Mouse (Mus musculus) heart, adult 8-10 months (tissue): ENCODE measurements around the gene Psd. TPM values are rescaled to one million over a fixed set of nuclear protein-coding genes. Genes with fewer than 3 reads are reported as not detected.
A peak's percentile ranks its signal among the peaks of the same experiment; 100 is the strongest.

Experiments
- DNase-seq: peaks from one replicate; pipeline ENCODE4 v3.0.0; 2022; ENCODE audit warnings: low spot score
- total RNA-seq, 4 experiments: library from RNA; stranded (reverse); gene quantifications; 2 replicates each; pipeline ENCODE4 v1.2.4; 2022

Psd gene
- total RNA-seq, 4 experiments from 2014 or later: 0.35 to 0.86 (median 0.53) TPM

- no peak for DNase-seq
Observed at GRCm38 (mm10) chr19:46338942-46339286, 12.0 kb upstream of the Psd start.

- peak; percentile 99 for DNase-seq
Observed at GRCm38 (mm10) chr19:46338331-46338936, 11.5 kb upstream of the Psd start, which contains the start of gene Cuedc2. Gene Cuedc2, minus strand, starts transcription at chr19:46338702.

- no peak for DNase-seq
Observed at GRCm38 (mm10) chr19:46337719-46338330, 10.9 kb upstream of the Psd start.

- DNase-seq: no peak
Observed at GRCm38 (mm10) chr19:46333906-46334305, 7.0 kb upstream of the Psd start.

- no peak for DNase-seq
Observed at GRCm38 (mm10) chr19:46332721-46333339, 5.9 kb upstream of the Psd start.

- no peak for DNase-seq
Observed at GRCm38 (mm10) chr19:46331936-46332335, 5.0 kb upstream of the Psd start.

GRCm38 (mm10) chr19:46331326-46331725, 4.4 kb upstream of the Psd start:
- no peak for DNase-seq

GRCm38 (mm10) chr19:46330696-46331095, 3.7 kb upstream of the Psd start:
- no peak for DNase-seq

GRCm38 (mm10) chr19:46329951-46330350, 3.0 kb upstream of the Psd start:
- peak; percentile 73 for DNase-seq

GRCm38 (mm10) chr19:46329031-46329641, 2.2 kb upstream of the Psd start:
- DNase-seq: no peak

GRCm38 (mm10) chr19:46328081-46329030, 1.4 kb upstream of the Psd start, which contains the start of gene Fbxl15:
Gene Fbxl15, plus strand, starts transcription at chr19:46328184.
- peak; percentile 92 for DNase-seq

GRCm38 (mm10) chr19:46327531-46328064, 642 bp upstream of the Psd start:
- no peak for DNase-seq

- DNase-seq: no peak
Observed at GRCm38 (mm10) chr19:46326019-46326755, 769 bp downstream of the Psd start.

- DNase-seq: no peak
Observed at GRCm38 (mm10) chr19:46324918-46325317, 2.0 kb downstream of the Psd start.

- DNase-seq: no peak
Observed at GRCm38 (mm10) chr19:46324366-46324765, 2.6 kb downstream of the Psd start.

- DNase-seq: no peak
Observed at GRCm38 (mm10) chr19:46323716-46324115, 3.2 kb downstream of the Psd start.

- DNase-seq: no peak
Observed at GRCm38 (mm10) chr19:46322996-46323572, 3.9 kb downstream of the Psd start.

GRCm38 (mm10) chr19:46322144-46322995, 4.6 kb downstream of the Psd start:
- DNase-seq: no peak
